Mouse (Mus musculus): ENCODE data around the gene Pak6.

Gene Pak6

DNA sequence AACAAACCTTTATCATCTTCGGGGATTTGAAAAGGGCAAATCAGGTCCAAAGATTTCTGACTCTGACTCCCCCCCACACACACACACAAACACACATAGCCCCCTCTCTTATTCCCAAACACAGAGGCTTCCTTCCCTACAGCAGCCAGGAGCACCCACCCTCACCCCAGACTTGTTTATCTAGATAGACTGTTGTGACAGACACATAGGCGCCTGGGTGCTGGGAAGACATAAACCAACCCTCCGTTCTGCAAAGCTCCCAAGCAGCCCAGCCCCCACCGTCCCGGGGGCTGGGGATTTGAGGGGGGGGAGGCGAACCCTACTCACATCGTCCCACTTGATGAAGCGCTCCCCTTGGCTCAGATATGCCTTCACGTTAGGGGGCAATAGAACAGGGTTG is 64.8 kb downstream of the Pak6 start:
- intact Hi-C loops (cut with DNase I), result loop anchor here (10.0 kb wide), 1 partner anchor 243 kb away; no protein-coding TSS in a partner anchor

DNA sequence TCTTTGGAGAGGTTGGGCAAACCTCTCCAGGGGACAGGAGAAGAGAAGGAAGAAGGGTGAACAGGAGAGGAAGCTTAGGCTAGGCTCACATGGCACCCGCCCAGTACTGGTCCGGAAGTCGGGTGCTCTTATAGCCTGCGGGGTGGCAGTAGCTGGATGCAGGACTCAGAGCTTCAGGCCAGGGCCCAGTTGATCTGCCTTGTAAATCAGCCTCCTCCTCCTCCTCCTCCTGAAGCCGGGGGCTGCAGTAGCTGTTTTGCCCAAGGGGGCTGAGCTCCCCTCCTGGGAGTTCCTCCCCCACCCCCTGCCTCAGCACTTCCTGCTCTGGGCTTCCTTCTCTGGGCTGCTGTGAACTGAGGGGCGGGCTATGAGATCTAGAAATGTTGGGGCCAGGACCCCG is 65.2 kb downstream of the Pak6 start, which contains the start of gene Plcb2:
Gene Plcb2, minus strand, starts transcription at position 102 of the 400 bp plus-strand sequence.
- intact Hi-C loops (cut with DNase I), result loop anchor here (10.0 kb wide), 1 partner anchor 244 kb away; no protein-coding TSS in a partner anchor

DNA sequence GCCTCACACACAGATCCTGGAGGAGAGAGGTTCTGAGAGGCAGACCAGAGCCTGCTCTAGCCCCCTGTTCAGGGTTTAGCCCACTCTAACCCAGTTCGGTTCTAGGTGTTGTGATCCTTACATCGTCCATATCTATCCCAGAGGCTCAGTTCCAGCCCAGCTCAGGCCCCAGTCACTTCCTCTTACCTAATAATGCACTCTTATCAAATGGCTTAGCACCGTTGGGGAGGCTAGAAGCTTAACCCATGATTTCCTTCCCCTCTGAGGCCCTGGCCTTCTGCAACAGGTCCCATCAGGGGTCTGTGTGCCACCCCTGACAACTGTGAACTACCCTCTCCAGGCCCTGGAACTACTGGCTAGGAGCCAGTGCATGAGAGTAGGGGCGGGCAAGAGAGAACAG is 66.1 kb downstream of the Pak6 start:
- intact Hi-C loops (cut with DNase I), result loop anchor here (10.0 kb wide), 1 partner anchor 244 kb away; no protein-coding TSS in a partner anchor

DNA sequence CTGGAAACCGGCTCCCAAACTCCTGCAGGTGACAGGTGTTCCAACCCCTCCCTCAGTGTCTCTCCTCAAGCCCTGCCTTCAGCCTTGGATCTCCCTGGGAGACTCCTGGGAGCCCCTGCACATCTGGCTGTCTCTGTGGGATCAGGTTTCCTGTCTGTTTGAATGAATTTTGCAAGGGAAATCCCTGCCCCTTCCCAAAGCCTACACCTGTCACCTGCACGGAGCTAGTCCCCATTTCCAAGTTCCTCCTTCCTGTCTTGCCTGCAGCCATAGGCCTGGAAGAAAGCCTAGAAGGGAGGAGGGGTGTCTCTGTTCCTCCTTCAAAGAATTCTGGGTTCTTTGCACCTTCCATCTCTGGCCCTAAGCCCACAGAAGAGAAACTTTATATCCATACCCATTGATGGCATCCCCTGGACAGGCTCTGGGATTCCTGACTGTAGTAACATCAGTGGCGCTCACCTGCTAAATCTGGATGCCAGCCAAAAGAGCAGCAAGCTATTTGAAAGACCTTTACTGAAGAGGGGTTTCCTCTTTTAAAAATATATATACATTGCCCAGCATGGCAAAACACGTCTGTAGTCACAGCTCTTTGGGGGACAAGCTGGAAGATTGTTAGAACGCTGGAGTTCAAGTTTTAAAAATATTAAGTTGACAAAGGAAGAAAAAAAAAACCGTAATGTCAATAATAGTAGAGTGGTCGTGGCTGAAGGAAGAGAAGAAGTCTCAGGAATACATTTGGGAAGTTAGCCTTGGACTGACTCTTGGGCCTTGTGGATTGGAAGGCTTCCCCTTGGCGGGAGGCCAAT is 66.9 kb downstream of the Pak6 start:
- intact Hi-C loops (cut with DNase I), result loop anchor here (1.0 to 10.0 kb wide), 3 partner anchors 30 to 245 kb away; no protein-coding TSS in a partner anchor

DNA sequence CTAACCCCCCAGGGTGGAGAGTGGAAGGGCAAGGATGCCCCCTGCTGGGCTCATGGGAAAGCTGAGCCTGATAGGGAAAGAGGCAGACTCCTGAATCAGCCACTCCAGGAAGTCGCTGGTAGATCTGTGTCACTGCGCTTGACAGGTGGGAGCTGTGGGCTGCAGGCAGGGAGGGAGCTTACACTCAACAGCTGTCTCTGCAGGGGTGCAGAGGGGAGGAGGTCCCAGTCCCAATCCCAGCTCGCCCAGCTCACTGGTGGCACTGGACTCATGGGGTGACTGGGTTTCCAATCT is 67.5 kb downstream of the Pak6 start:
- intact Hi-C loops (cut with DNase I), result loop anchor here (1.0 kb wide), 2 partner anchors 30 to 92 kb away; no protein-coding TSS in a partner anchor

DNA sequence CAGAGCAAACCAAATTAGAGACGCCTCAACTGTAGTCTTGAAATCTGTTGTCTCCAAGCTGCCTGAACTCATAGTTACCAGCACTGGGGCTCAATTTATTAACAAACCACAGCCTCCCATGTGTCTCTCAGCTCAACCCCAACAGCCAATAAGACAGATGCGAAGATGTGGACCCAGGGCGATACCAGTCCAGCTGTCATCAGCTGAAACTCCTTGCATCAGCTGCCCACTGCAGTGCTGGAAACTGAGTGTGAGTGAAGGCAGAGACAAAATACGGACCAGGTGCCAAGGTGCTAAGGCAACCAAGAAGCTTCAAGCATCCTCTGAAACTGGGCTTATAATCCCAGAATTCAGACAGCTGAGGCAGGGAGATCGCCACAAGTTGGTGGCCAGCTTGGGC is 68.9 kb downstream of the Pak6 start:
- intact Hi-C loops (cut with DNase I), result no loop called here

DNA sequence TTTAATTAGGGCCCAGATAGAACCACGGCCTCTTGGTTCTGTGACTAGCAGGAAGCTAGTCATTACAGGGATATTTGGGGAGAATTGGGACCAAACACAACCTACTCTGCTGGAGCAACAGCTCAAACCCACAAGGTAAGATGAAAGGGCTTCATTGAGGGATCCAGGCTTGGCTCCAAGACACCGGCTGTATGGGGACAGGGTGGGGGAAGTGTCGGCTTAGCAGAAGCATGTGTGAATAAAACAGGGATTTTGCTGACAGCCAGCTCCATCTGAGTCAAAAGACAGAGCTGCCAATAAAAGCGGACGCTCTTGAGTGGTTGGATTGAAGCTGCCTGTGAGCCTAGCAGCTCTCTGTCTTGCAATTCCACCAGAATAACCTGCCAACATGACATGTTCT is 70.2 kb downstream of the Pak6 start:
- intact Hi-C loops (cut with DNase I), result no loop called here

DNA sequence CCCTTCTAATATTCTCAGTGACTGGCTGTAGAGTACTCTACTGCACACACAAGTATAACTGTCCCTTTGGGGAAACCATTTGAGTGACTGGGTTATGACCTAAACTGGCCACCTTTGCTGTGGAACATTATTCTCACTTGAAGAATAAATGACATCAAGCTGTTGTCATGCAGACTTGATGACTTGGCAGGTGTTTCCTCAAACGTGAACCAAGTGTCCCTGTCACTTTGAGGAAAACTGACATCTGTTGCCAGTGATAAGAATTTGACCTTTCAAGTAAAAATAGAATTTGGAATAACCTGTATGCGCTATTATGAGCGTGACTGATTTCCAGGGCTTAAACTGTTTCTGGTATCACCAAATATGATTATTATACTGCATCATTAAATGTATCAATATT is 77.2 kb downstream of the Pak6 start:
- intact Hi-C loops (cut with DNase I), result no loop called here

DNA sequence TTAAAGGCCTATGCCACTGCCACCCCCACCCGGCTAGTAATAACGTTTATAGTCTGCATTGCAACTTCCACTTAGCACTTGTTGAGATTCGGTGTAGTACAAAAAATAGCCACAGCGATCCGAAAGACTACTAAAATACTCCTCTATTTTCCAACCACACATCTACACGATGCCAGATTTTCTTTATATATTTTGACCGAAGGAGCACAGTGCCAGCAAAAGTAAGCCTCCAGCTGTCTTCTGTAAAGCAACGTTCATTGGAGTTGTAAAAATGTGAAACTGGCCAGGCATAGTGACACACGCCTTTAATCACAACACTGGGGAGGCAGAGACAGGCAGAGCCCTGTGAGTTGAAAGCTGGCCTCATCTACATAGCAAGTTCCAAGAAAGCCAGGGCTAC is 78.1 kb downstream of the Pak6 start:
- intact Hi-C loops (cut with DNase I), result no loop called here

DNA sequence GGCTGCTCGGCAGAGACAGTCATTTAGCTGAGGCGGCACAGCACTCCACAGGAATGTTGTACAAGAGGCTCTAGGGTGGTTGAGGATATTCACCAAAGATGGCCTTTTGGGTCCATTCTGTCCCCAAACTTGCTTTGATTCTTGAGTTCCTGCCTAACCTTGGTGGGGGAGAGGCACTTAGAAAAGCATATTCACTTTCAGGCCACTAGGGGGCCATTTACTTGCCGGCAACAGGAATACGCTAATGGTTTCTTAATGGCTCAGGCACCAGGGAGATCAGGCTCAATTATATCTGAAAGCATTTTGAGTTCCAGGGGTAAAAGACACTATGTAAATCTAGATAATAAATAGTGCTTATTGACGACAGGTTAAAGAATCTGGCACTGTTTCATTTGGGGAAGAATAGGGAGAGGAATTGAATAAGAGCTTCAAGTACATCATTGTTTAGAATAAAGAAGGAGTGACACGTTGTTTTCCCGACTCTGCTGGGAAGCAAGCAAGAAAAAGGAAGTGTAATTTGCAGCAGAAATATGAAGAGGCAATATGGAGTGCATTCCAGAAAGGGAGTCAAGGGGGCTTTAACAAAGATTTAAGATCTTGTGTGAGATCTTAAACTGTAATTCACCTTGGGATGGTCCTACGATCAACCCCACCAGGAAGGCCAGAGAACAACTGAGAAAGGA is 80.3 kb downstream of the Pak6 start:
- intact Hi-C loops (cut with DNase I), result loop anchor here (2.0 kb wide), 1 partner anchor 139 kb away; no protein-coding TSS in a partner anchor

DNA sequence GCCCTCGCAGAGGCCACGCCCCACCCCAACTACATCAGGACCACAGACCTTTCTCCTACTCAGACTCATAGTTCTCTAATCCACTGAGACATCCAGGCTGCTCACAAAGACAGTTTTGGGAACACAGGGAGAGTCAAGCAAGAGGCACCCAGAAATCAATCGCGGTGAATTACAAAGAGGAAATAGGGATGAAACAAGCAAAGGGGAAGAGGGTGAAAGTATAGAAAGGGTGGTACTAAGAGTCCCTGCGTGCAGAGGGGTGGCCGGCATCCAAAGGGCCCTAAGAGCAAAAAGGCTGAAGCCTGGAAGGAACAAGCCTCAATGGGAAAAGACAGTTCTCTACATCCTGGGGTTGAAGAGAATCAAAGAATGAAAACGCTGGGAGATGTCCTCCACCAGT is 81.5 kb downstream of the Pak6 start:
- intact Hi-C loops (cut with DNase I), result no loop called here

DNA sequence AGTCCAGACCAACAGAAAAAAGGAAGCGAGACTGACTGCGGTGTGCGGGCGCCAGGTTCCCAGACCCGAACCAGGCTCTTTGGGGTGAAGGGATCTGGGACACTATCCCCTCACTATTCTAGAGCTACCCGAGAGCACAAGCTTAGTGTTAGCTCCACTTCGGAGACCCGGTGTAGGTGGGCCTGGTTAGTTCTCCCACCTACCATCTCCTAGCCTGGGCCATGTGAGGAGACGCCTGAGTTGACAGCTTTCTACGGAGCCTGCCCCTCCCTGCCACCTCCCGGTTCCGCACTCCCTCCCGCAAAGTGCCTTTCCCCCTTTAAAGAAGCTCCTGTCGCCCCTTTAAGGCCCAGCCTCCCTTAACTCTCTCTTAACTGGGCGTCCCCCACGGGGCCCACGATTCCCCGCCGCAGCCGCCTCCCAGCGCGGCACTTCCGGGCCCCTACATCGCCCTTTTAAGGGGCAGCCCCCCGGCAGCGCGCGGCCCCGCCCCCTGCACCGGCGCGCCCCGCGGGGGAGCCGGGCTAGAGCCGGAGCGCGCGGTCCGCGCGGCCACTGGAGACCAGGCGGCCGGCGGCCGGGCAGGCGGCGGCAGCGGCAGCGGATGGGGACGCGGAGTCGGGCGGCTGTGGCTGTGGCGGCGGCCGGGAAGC is 82.3 kb downstream of the Pak6 start, which contains the start of gene Inafm2:
Gene Inafm2, plus strand, starts transcription at position 527 of the 653 bp plus-strand sequence.
- intact Hi-C loops (cut with DNase I), result no loop called here

DNA sequence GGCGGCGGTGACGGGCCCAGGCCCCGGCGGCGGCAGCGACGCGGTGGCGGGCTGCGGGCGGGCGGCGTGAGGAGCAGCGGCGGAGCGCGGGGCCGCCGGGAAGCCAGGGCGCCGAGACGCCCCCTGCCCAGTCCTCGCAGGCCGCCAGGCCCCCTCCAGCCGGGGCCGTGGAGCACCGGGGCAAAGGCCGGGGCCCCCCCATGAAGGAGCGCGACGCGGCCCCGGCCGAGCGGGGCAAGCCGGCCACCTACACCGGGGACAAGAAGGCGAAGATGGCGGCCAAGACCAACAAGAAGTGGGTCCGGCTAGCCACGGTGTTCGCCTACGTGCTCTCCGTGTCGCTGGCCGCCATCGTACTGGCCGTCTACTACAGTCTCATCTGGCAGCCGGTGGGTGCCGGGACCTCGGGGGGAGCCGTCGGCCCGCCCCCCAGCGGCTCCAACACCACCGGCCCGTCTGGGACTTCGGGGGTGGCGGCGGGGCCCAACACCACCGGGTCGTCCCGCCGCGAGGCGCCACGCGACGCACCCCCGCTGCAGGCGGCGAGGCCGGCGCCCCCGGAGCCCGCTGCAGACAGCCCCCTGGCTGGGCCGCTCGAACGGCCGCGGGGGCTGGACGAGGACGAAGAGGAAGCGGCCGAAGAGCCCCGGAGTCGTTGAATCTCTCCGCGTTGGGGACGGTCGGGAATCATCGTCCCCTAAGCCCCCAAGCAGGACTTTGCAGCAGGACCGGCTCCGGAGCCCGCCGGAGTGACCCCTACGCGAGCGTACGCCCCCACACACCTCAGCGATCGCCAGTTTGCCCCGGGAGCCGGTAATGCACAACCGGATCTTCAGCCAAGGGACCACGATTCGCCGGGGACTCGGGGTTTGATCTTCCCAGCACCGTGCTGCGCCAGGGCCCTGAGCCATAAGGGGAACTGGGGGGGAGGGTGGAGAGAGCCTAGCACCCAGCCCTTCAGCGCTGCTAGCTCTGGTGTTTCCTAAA is 83.1 kb downstream of the Pak6 start:
- intact Hi-C loops (cut with DNase I), result no loop called here

DNA sequence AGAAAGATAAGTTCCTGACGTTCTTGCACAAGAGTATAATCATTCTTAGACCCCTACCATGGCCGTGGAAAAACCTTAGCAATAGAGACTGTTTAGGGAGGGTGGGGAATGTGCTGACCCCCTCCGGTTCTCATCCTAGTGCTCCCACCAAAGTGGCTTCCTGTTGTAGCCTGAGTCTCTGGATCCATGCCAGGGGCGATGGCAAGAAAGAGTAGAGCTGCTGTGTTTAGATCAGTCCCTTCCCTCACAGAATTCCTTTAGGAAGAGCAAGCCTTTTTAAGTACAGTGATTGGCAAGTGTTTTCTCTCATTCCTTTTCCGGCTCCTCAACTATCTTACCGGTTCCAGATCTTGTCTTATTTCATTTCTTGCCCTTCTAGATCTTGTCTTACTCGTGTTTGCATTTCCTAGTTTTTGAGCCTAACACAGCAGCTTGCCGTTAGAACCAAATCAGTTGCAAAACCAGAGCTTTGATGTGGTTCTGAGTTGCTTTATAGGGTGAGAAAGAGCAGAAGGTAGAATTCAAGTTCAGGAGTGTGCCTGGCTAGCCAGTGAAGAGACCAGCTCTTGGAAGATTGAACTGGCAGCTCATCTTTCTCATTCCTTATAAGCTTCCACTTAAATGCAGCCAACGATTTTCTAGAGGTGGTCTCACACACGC is 84.3 kb downstream of the Pak6 start:
- intact Hi-C loops (cut with DNase I), result no loop called here
